Mouse (Mus musculus): ENCODE measurements around the gene Nupl2. TPM values are rescaled to one million over a fixed set of nuclear protein-coding genes. Genes with fewer than 3 reads are reported as not detected.

Gene Nupl2
- polyA plus RNA-seq, 2 experiments, result 10.5 to 15.9 TPM

DNA sequence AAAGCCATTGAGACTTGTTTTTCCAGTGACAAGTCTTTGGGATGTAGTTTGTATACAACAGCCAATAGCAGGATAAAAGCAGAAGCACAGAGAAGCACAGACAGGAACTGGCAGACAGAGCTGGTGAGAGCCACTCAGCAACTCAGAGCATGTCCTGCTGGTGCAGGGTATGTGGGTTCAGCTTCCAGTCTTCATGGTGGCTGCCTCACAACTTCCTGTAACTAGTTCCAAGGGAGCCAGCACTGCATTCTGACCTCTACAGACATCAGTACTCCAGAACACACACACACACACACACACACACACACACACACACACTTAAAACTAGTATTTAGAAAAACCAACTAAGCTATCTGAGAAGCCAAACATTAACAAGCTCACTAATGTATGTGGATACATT is 7.3 kb downstream of the Nupl2 start:
- H3K9me3 ChIP-seq (ENCODE audit: control insufficient read depth, low read length), result no peaks in the 10 kb centered on the region
- no peak overlapping the region for H3K4me3 ChIP-seq (replicated peaks; ENCODE audit: low read length)
- no peaks in the 10 kb centered on the region for H3K4me1 ChIP-seq (ENCODE audit: control insufficient read depth, insufficient read depth, low read length)
- no peak overlapping the region for H3K4me2 ChIP-seq (replicated peaks; ENCODE audit: low read depth, low read length, severe bottlenecking)
- no peak for ATAC-seq (ENCODE audit: low FRiP score, low read depth)
- no peak for TF ChIP-seq POLR2A (IDR thresholded peaks at IDR 0.05; ENCODE audit: borderline replicate concordance, extremely low read depth, insufficient read depth, insufficient read length)
- peaks cover 36% of the 10 kb centered on the region for H3K36me3 ChIP-seq (ENCODE audit: control insufficient read depth, insufficient read depth, low read length)
- H3K9ac ChIP-seq (ENCODE audit: low read depth, low read length, severe bottlenecking), result no peak overlapping the region
- no peak overlapping the region for H3K27ac ChIP-seq (replicated peaks; ENCODE audit: low read depth, low read length)
- no peak for DNase-seq (ENCODE audit: low spot score)
- no peaks in the 10 kb centered on the region for H3K27me3 ChIP-seq (ENCODE audit: control insufficient read depth, insufficient read depth, low read length)

DNA sequence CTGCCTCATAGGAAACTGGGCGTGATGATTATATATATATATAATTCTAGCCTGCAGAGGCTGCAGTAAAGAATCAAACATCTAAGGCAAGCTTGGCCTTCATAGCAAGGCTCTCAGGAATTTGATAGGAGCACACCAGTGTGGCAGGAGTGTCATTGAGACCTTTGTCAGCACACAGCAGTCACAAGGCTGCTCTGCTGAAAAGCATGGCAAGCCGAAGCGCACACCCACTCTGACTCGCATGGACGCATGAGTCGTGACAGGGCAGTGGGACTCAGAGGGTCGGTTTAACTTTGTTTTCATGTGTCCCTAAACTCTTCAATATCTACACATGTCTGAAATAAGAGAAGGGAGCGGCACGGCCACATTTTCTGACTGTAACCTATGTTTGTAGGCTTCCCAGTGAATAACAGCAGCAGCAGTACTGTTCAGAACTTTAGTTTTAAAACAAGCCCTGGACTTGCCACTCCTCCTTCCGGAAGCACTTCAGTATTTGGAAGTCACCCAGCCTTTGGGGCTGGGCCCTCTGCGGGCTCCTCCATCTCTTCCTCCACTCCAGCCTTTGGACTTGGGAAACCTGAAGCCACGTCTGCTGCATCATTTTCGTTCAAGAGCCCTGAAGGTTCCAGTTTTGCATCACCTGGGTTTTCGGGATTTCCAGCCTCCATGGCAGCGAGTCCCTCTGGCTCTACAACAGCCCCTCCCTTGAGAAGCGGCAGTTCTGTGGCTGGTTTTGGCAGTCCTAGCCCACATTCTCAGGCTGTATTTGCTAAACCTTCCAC is 16.9 kb downstream of the Nupl2 start:
- DNase-seq (ENCODE audit: low spot score), result no peak
- no peak for ATAC-seq (ENCODE audit: low FRiP score, low read depth)
- H3K4me3 ChIP-seq (replicated peaks; ENCODE audit: low read length), result no peak overlapping the region
- WGBS, result 89% methylated on average over 16 of the region's 16 CpGs
- no peaks in the 10 kb centered on the region for H3K4me1 ChIP-seq (ENCODE audit: control insufficient read depth, insufficient read depth, low read length)
- no peak for TF ChIP-seq POLR2A (IDR thresholded peaks at IDR 0.05; ENCODE audit: borderline replicate concordance, extremely low read depth, insufficient read depth, insufficient read length)
- H3K36me3 ChIP-seq (ENCODE audit: control insufficient read depth, insufficient read depth, low read length), result peaks cover 44% of the 10 kb centered on the region
- H3K27me3 ChIP-seq (ENCODE audit: control insufficient read depth, insufficient read depth, low read length), result no peaks in the 10 kb centered on the region
- H3K27ac ChIP-seq (replicated peaks; ENCODE audit: low read depth, low read length), result no peak overlapping the region
- no peak overlapping the region for H3K9ac ChIP-seq (ENCODE audit: low read depth, low read length, severe bottlenecking)
- H3K9me3 ChIP-seq (ENCODE audit: control insufficient read depth, low read length), result no peaks in the 10 kb centered on the region
- H3K4me2 ChIP-seq (replicated peaks; ENCODE audit: low read depth, low read length, severe bottlenecking), result no peak overlapping the region

GRCm38 (mm10) chr5:24182296-24182734 is 17.6 kb downstream of the Nupl2 start:
- Histone ChIP-seq H3K4me2 (replicated peaks; ENCODE audit: low read depth, low read length, severe bottlenecking) (no peak overlapping the region), H3K36me3 (ENCODE audit: control insufficient read depth, insufficient read depth, low read length) (peaks cover 41% of the 10 kb centered on the region), H3K4me1 (ENCODE audit: control insufficient read depth, insufficient read depth, low read length) (no peaks in the 10 kb centered on the region), H3K9ac (ENCODE audit: low read depth, low read length, severe bottlenecking) (no peak overlapping the region), H3K27me3 (ENCODE audit: control insufficient read depth, insufficient read depth, low read length) (no peaks in the 10 kb centered on the region), H3K4me3 (replicated peaks; ENCODE audit: low read length) (no peak overlapping the region), H3K9me3 (ENCODE audit: control insufficient read depth, low read length) (no peaks in the 10 kb centered on the region), H3K27ac (replicated peaks; ENCODE audit: low read depth, low read length) (no peak overlapping the region)
- ATAC-seq (ENCODE audit: low FRiP score, low read depth) (no peak), DNase-seq (ENCODE audit: low spot score) (no peak)
- 95% methylated on average over 8 of the region's 9 CpGs for WGBS
- TF ChIP-seq POLR2A (IDR thresholded peaks at IDR 0.05; ENCODE audit: borderline replicate concordance, extremely low read depth, insufficient read depth, insufficient read length), result no peak

DNA sequence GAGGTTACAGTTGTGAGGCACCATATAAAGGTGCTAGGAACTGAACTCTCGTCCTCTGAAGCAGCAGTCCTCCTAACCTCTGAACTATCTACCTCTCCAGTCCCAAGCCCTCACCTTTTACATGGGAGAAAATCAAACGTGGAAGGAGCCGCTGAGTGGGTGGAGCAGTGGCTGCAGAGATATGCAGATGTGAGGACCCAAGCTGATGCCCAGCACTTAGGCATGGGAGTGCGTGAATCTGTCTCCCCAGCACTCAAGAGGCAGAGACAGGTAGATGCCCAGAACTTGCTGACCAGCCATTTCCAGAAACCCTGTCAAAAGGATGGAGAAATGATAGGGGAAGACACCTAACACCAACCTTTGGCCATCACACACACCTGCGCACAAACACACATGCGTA is 18.3 kb downstream of the Nupl2 start:
- DNase-seq (ENCODE audit: low spot score) (no peak), ATAC-seq (ENCODE audit: low FRiP score, low read depth) (no peak)
- Histone ChIP-seq H3K27ac (replicated peaks; ENCODE audit: low read depth, low read length) (no peak overlapping the region), H3K4me1 (ENCODE audit: control insufficient read depth, insufficient read depth, low read length) (no peaks in the 10 kb centered on the region), H3K9me3 (ENCODE audit: control insufficient read depth, low read length) (no peaks in the 10 kb centered on the region), H3K9ac (ENCODE audit: low read depth, low read length, severe bottlenecking) (no peak overlapping the region), H3K4me2 (replicated peaks; ENCODE audit: low read depth, low read length, severe bottlenecking) (no peak overlapping the region), H3K36me3 (ENCODE audit: control insufficient read depth, insufficient read depth, low read length) (peaks cover 36% of the 10 kb centered on the region), H3K4me3 (replicated peaks; ENCODE audit: low read length) (no peak overlapping the region), H3K27me3 (ENCODE audit: control insufficient read depth, insufficient read depth, low read length) (no peaks in the 10 kb centered on the region)
- WGBS, result 91% methylated on average over 6 of the region's 6 CpGs
- TF ChIP-seq POLR2A (IDR thresholded peaks at IDR 0.05; ENCODE audit: borderline replicate concordance, extremely low read depth, insufficient read depth, insufficient read length), result no peak

GRCm38 (mm10) chr5:24184011-24184410 is 19.2 kb downstream of the Nupl2 start:
- Histone ChIP-seq H3K9ac (ENCODE audit: low read depth, low read length, severe bottlenecking) (no peak overlapping the region), H3K4me2 (replicated peaks; ENCODE audit: low read depth, low read length, severe bottlenecking) (no peak overlapping the region), H3K27me3 (ENCODE audit: control insufficient read depth, insufficient read depth, low read length) (no peaks in the 10 kb centered on the region), H3K27ac (replicated peaks; ENCODE audit: low read depth, low read length) (no peak overlapping the region), H3K9me3 (ENCODE audit: control insufficient read depth, low read length) (no peaks in the 10 kb centered on the region), H3K4me1 (ENCODE audit: control insufficient read depth, insufficient read depth, low read length) (no peaks in the 10 kb centered on the region), H3K4me3 (replicated peaks; ENCODE audit: low read length) (no peak overlapping the region), H3K36me3 (ENCODE audit: control insufficient read depth, insufficient read depth, low read length) (peaks cover 36% of the 10 kb centered on the region)
- 98% methylated on average over 5 of the region's 5 CpGs for WGBS
- ATAC-seq (ENCODE audit: low FRiP score, low read depth) (no peak), DNase-seq (ENCODE audit: low spot score) (no peak)
- no peak for TF ChIP-seq POLR2A (IDR thresholded peaks at IDR 0.05; ENCODE audit: borderline replicate concordance, extremely low read depth, insufficient read depth, insufficient read length)
